In genomic region chr6:116628539-116629171, GRCm38 (mm10) we compare ENCODE assay signal across 8 mouse cellular contexts. TPM values are rescaled to one million over a fixed set of nuclear protein-coding genes. Genes with fewer than 3 reads are reported as not detected.
DNase-seq lines count a peak whose midpoint lies in the region; ATAC-seq and TF ChIP-seq lines count a peak whose summit lies in the region.

Gene Zfp422 (minus strand): TSS chr6:116628999.

- WGBS in bone marrow, adult 2 months, result under 1% methylated on average over 56 of the region's 56 CpGs
- WGBS in embryonic facial prominence, embryonic 14.5 days, result under 1% methylated on average over 26 of the region's 56 CpGs
- WGBS in heart, embryonic 12.5 days, result under 1% methylated on average over 56 of the region's 56 CpGs
- under 1% methylated on average over 47 of the region's 56 CpGs for WGBS in kidney, embryonic 16.5 days
- WGBS in liver, embryonic 13.5 days (ENCODE audit: insufficient replicate concordance), result under 1% methylated on average over 53 of the region's 56 CpGs
- WGBS in neural tube, embryonic 11.5 days, result under 1% methylated on average over 56 of the region's 56 CpGs

- H3K4me2 ChIP-seq in embryonic facial prominence, embryonic 14.5 days (ENCODE audit: low read depth, low read length), result peak within 1 kb of the TSS; percentile 65
- peak within 1 kb of the TSS; percentile 81 for H3K4me2 ChIP-seq in heart, embryonic 12.5 days
- peak within 1 kb of the TSS; percentile 80 for H3K4me2 ChIP-seq in kidney, embryonic 16.5 days (replicated peaks; ENCODE audit: low read depth, low read length)
- H3K4me2 ChIP-seq in liver, embryonic 13.5 days, result peak within 1 kb of the TSS; percentile 78
- H3K4me2 ChIP-seq in neural tube, embryonic 11.5 days (ENCODE audit: low read depth), result peak within 1 kb of the TSS; percentile 75

- peak within 1 kb of the TSS; percentile 98 for H3K9ac ChIP-seq in embryonic facial prominence, embryonic 14.5 days (ENCODE audit: low read depth, low read length)
- peak within 1 kb of the TSS; percentile 94 for H3K9ac ChIP-seq in heart, embryonic 12.5 days
- peak within 1 kb of the TSS; percentile 97 for H3K9ac ChIP-seq in kidney, embryonic 16.5 days (replicated peaks; ENCODE audit: low read length)
- peak within 1 kb of the TSS; percentile 84 for H3K9ac ChIP-seq in liver, embryonic 13.5 days
- H3K9ac ChIP-seq in neural tube, embryonic 11.5 days (ENCODE audit: low read length), result peak within 1 kb of the TSS; percentile 99

- peak within 1 kb of the TSS; percentile 14 for H3K4me3 ChIP-seq in C2C12 (ENCODE audit: insufficient read depth, poor library complexity, severe bottlenecking)
- peak within 1 kb of the TSS; percentile 74 for H3K4me3 ChIP-seq in bone marrow, adult 2 months (replicated peaks; ENCODE audit: control insufficient read depth, low read depth, low read length)
- peak within 1 kb of the TSS; percentile 87 for H3K4me3 ChIP-seq in embryonic facial prominence, embryonic 14.5 days (ENCODE audit: low read depth, low read length)
- H3K4me3 ChIP-seq in heart, embryonic 12.5 days, result peak within 1 kb of the TSS; percentile 83
- H3K4me3 ChIP-seq in kidney, embryonic 16.5 days (ENCODE audit: low read length), result peak within 1 kb of the TSS; percentile 68
- H3K4me3 ChIP-seq in liver, embryonic 13.5 days (replicated peaks), result peak within 1 kb of the TSS; percentile 74
- H3K4me3 ChIP-seq in neural tube, embryonic 11.5 days (ENCODE audit: low read depth, low read length), result peak within 1 kb of the TSS; percentile 88

- DNase-seq in embryonic facial prominence, embryonic 14.5 days (ENCODE audit: low spot score), result peak; percentile 91
- peak; percentile 44 for DNase-seq in liver, embryonic 13.5 days
- peak; percentile 87 for DNase-seq in neural tube, embryonic 11.5 days (ENCODE audit: low spot score)
- peak; percentile 53 for DNase-seq in telencephalon, adult 2 months (ENCODE audit: low read depth, low spot score)

- no peaks in the 10 kb centered on the region for H3K36me3 ChIP-seq in C2C12 (ENCODE audit: control insufficient read depth, insufficient read depth)
- H3K36me3 ChIP-seq in embryonic facial prominence, embryonic 14.5 days (ENCODE audit: control insufficient read depth, insufficient read depth, low read length), result peaks cover 17% of the 10 kb centered on the region
- H3K36me3 ChIP-seq in heart, embryonic 12.5 days, result peaks cover 26% of the 10 kb centered on the region
- peaks cover 21% of the 10 kb centered on the region for H3K36me3 ChIP-seq in kidney, embryonic 16.5 days (ENCODE audit: insufficient read depth, low read length)
- H3K36me3 ChIP-seq in liver, embryonic 13.5 days, result peaks cover 20% of the 10 kb centered on the region
- H3K36me3 ChIP-seq in neural tube, embryonic 11.5 days (ENCODE audit: control insufficient read depth, insufficient read depth, low read length), result peaks cover 4% of the 10 kb centered on the region; the same call in 1 of the 2 replicates

- H3K79me3 ChIP-seq in C2C12 (ENCODE audit: low read depth), result no peaks in the 10 kb centered on the region

- peak within 1 kb of the TSS; percentile 78 for H3K27ac ChIP-seq in bone marrow, adult 2 months (ENCODE audit: control insufficient read depth, insufficient read depth, low read depth, low read length, poor library complexity)
- H3K27ac ChIP-seq in embryonic facial prominence, embryonic 14.5 days (replicated peaks; ENCODE audit: low read depth, low read length), result peak within 1 kb of the TSS; percentile 91
- peak within 1 kb of the TSS; percentile 83 for H3K27ac ChIP-seq in heart, embryonic 12.5 days (ENCODE audit: poor library complexity, severe bottlenecking)
- peak within 1 kb of the TSS; percentile 86 for H3K27ac ChIP-seq in kidney, embryonic 16.5 days (ENCODE audit: low read length)
- peak within 1 kb of the TSS; percentile 50 for H3K27ac ChIP-seq in liver, embryonic 13.5 days
- peak within 1 kb of the TSS; percentile 92 for H3K27ac ChIP-seq in neural tube, embryonic 11.5 days (ENCODE audit: low read depth, low read length)

- H3ac ChIP-seq in C2C12 (ENCODE audit: control insufficient read depth, insufficient read length, low read depth), result peak within 1 kb of the TSS; percentile 63

- no peaks in the 10 kb centered on the region for H3K27me3 ChIP-seq in C2C12 (ENCODE audit: control insufficient read depth, insufficient read depth, insufficient read length)
- H3K27me3 ChIP-seq in embryonic facial prominence, embryonic 14.5 days (replicated peaks; ENCODE audit: control insufficient read depth, insufficient read depth, low read length), result no peaks in the 10 kb centered on the region
- H3K27me3 ChIP-seq in heart, embryonic 12.5 days (replicated peaks), result no peaks in the 10 kb centered on the region
- no peaks in the 10 kb centered on the region for H3K27me3 ChIP-seq in kidney, embryonic 16.5 days (ENCODE audit: insufficient read depth, low read length)
- no peaks in the 10 kb centered on the region for H3K27me3 ChIP-seq in liver, embryonic 13.5 days
- H3K27me3 ChIP-seq in neural tube, embryonic 11.5 days (ENCODE audit: control insufficient read depth, insufficient read depth, low read length), result no peaks in the 10 kb centered on the region

- TF ChIP-seq POLR2A in bone marrow, adult 2 months (IDR thresholded peaks at IDR 0.05; ENCODE audit: borderline replicate concordance, control insufficient read depth, low read depth, low read length), result peak; percentile 57; the same call in 1 of the 2 replicates

- TF ChIP-seq CTCF in C2C12 (IDR thresholded peaks at IDR 0.05; ENCODE audit: control insufficient read depth, insufficient read depth, insufficient read length), result no peak
- no peak for TF ChIP-seq CTCF in bone marrow, adult 2 months (IDR thresholded peaks at IDR 0.05; ENCODE audit: control insufficient read depth, insufficient read depth, low read length)

- H3K4me1 ChIP-seq in bone marrow, adult 2 months (ENCODE audit: control insufficient read depth, insufficient read depth, low read length), result no peaks in the 10 kb centered on the region; the same call in 1 of the 2 replicates
- H3K4me1 ChIP-seq in embryonic facial prominence, embryonic 14.5 days (ENCODE audit: control insufficient read depth, insufficient read depth, low read length), result 0 out of 2 replicates have a peak, but pooled peaks cover 3% of the 10 kb centered on the region
- 0 out of 2 replicates have a peak, but pooled peaks cover 2% of the 10 kb centered on the region for H3K4me1 ChIP-seq in heart, embryonic 12.5 days (replicated peaks)
- 0 out of 2 replicates have a peak, but pooled peaks cover 4% of the 10 kb centered on the region for H3K4me1 ChIP-seq in kidney, embryonic 16.5 days (ENCODE audit: insufficient read depth, low read length)
- peaks cover 26% of the 10 kb centered on the region for H3K4me1 ChIP-seq in liver, embryonic 13.5 days (replicated peaks)
- 0 out of 2 replicates have a peak, but pooled peaks cover 2% of the 10 kb centered on the region for H3K4me1 ChIP-seq in neural tube, embryonic 11.5 days (ENCODE audit: control insufficient read depth, insufficient read depth, low read length)

- H3K9me3 ChIP-seq in embryonic facial prominence, embryonic 14.5 days (ENCODE audit: control insufficient read depth, low read length), result no peaks in the 10 kb centered on the region
- H3K9me3 ChIP-seq in heart, embryonic 12.5 days (replicated peaks), result no peaks in the 10 kb centered on the region
- H3K9me3 ChIP-seq in kidney, embryonic 16.5 days (ENCODE audit: low read length), result no peaks in the 10 kb centered on the region
- no peaks in the 10 kb centered on the region for H3K9me3 ChIP-seq in liver, embryonic 13.5 days (replicated peaks)
- no peaks in the 10 kb centered on the region for H3K9me3 ChIP-seq in neural tube, embryonic 11.5 days (ENCODE audit: control insufficient read depth, low read length)

- no peaks in the 10 kb centered on the region for H3K79me2 ChIP-seq in C2C12 (ENCODE audit: control insufficient read depth, insufficient read depth)

- ATAC-seq in embryonic facial prominence, embryonic 14.5 days (ENCODE audit: low read depth), result peak; percentile 96
- peak; percentile 87 for ATAC-seq in heart, embryonic 12.5 days (ENCODE audit: insufficient number of reproducible peaks, low FRiP score)
- ATAC-seq in kidney, embryonic 16.5 days (ENCODE audit: low FRiP score, low TSS enrichment), result peak; percentile 93
- ATAC-seq in liver, embryonic 13.5 days (ENCODE audit: low read depth), result peak; percentile 82
- peak; percentile 95 for ATAC-seq in neural tube, embryonic 11.5 days (ENCODE audit: insufficient read depth, low FRiP score, low TSS enrichment)

TF ChIP-seq in C2C12, 6 proteins besides CTCF, POLR2A, EP300 and RAD21:
- TF ChIP-seq MAX (IDR thresholded peaks at IDR 0.05) (no peak), USF1 (IDR thresholded peaks at IDR 0.05; ENCODE audit: low read depth) (no peak), FOSL1 (IDR thresholded peaks at IDR 0.05; ENCODE audit: insufficient read depth, low read length, poor library complexity, severe bottlenecking) (no peak), MYOD1 (IDR thresholded peaks at IDR 0.05; ENCODE audit: control insufficient read depth, insufficient read length, low read depth) (no peak), MYOG (IDR thresholded peaks at IDR 0.05; ENCODE audit: control insufficient read depth, extremely low read depth, insufficient read length) (no peak), CEBPB (IDR thresholded peaks at IDR 0.05; ENCODE audit: low read depth) (no peak)

RNA-seq across cellular contexts. Expression of gene Zfp422, which starts in this region (rescaled TPM):
- 7.5 TPM for polyA plus RNA-seq in C2C12 (2012; fragmentation: generic; extraction: Trizol)
- 7.1 and 12.1 TPM in 2 replicates for polyA plus RNA-seq in bone marrow, adult 2 months (2011; ENCODE audit: insufficient read depth, insufficient read length, low replicate concordance, missing spikeins)
- polyA plus RNA-seq in embryonic facial prominence, embryonic 14.5 days (2014; fragmentation: Nextera tagmentation; extraction: Ambion mirVana), result 131 and 154 TPM in 2 replicates
- polyA plus RNA-seq in heart, embryonic 12.5 days (2016; fragmentation: Nextera tagmentation; extraction: Ambion mirVana), result 95.4 and 97.7 TPM in 2 replicates
- polyA plus RNA-seq in kidney, embryonic 16.5 days (2015; fragmentation: Nextera tagmentation; extraction: Ambion mirVana), result 192 TPM in 2 replicates
- polyA plus RNA-seq in liver, embryonic 13.5 days (2015; fragmentation: Nextera tagmentation; extraction: Ambion mirVana), result 27.6 and 32.4 TPM in 2 replicates
- polyA plus RNA-seq in neural tube, embryonic 11.5 days (2014; fragmentation: Nextera tagmentation; extraction: Ambion mirVana), result 290 and 302 TPM in 2 replicates

Comparison
In these comparisons a context has a peak if more than half of its experiments do, and no peak if none do; other contexts are left out.
1. Peak in every context shown above with its lines: DNase-seq, ATAC-seq, H3K4me3 ChIP-seq and H3K27ac ChIP-seq.
2. H3K4me3 ChIP-seq: peak in every context shown above with its lines; median percentile 88 in neural tube, embryonic 11.5 days; 87 in embryonic facial prominence, embryonic 14.5 days; 83 in heart, embryonic 12.5 days; 74 in bone marrow, adult 2 months; 74 in liver, embryonic 13.5 days; 68 in kidney, embryonic 16.5 days; 14 in C2C12.